Mouse (Mus musculus): Measurements from ENCODE around the gene Pinlyp.

DNA sequence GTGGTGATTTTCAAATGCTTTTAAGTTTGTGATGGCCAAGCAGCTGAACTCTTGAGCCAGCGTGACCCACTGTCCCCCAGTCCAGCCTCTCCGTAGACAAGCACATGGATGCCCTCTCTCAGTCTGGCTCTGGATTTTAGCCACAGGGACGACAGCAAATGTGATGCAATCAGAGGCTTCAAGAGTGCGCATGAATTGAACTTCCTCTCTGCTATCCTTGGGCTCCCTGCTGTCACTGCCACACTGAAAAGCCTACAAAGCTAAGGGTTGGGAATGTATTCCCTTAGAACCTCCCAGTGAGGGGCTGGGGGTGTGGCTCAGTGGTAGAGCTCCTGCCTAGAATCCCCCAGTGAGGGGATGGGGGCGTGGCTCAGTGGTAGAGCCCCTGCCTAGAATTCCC lies 7.2 kb downstream of the Pinlyp start:
- no peak for TF ChIP-seq GATA1 (IDR thresholded peaks at IDR 0.05; ENCODE audit: low read length)
- TF ChIP-seq TAL1 (IDR thresholded peaks at IDR 0.05; ENCODE audit: low read length) = no peak
